Mouse (Mus musculus) CH12.LX (cell line): ENCODE measurements around the gene Kif19a. TPM values are rescaled to one million over a fixed set of nuclear protein-coding genes. Genes with fewer than 3 reads are reported as not detected.

Experiments
- DNase-seq: peaks from one replicate; pipeline ENCODE4 v3.0.0-alpha.2; 2013; ENCODE audit errors: extremely low read depth
- H3K27ac ChIP-seq: 2 replicates; pipeline ENCODE4 v1.5.1; 2012; ENCODE audit warnings: low read depth, mild to moderate bottlenecking, control low read depth, moderate library complexity; ENCODE audit not compliant: insufficient read depth
- H3K27me3 ChIP-seq: replicated peaks from 2 replicates; pipeline ENCODE3; 2012; ENCODE audit warnings: inconsistent platforms
- H3K36me3 ChIP-seq, 2 experiments: replicated peaks in 1 of 2; 2 replicates each; pipeline versions ENCODE3 to v1.6.1; 2012; ENCODE audit warnings: inconsistent platforms in 1 of 2, low read length in 1 of 2, mild to moderate bottlenecking in 1 of 2, mixed read lengths in 1 of 2, moderate library complexity in 1 of 2; ENCODE audit not compliant: control insufficient read depth in 1 of 2, insufficient read depth in 1 of 2
- H3K4me1 ChIP-seq, 2 experiments: 2 replicates each; pipeline ENCODE4 v1.6.1; 2012; ENCODE audit warnings: inconsistent platforms in 1 of 2, moderate library complexity in 1 of 2; ENCODE audit not compliant: insufficient read depth in 2 of 2, control insufficient read depth in 1 of 2
- H3K4me2 ChIP-seq: 2 replicates; pipeline ENCODE4 v1.6.1; 2012; ENCODE audit warnings: low read depth, mild to moderate bottlenecking, control low read depth; ENCODE audit not compliant: poor library complexity, insufficient read depth, severe bottlenecking
- H3K4me3 ChIP-seq, 3 experiments: fragments of 150-350 bp in 1 of 3; sonication (generic) in 1 of 3; replicated peaks in 1 of 3; 2 replicates each; pipeline versions ENCODE3 to v1.5.1; 2011 to 2012; ENCODE audit warnings: low read depth in 2 of 3, low read length in 2 of 3, mild to moderate bottlenecking in 2 of 3, moderate library complexity in 2 of 3, control low read depth in 1 of 3, improper control_type of control experiment in 1 of 3, inconsistent platforms in 1 of 3, mixed read lengths in 1 of 3; ENCODE audit not compliant: poor library complexity in 1 of 3
- H3K79me2 ChIP-seq: replicated peaks from 2 replicates; pipeline ENCODE4 v1.6.1; 2012; ENCODE audit warnings: mild to moderate bottlenecking, moderate library complexity; ENCODE audit not compliant: control insufficient read depth, poor library complexity, insufficient read depth, severe bottlenecking; ENCODE audit errors: extremely low read depth
- H3K9ac ChIP-seq: 2 replicates; pipeline ENCODE4 v1.6.1; 2012; ENCODE audit warnings: low read depth, mild to moderate bottlenecking, control low read depth, moderate library complexity; ENCODE audit not compliant: insufficient read depth
- H3K9me3 ChIP-seq: replicated peaks from 2 replicates; pipeline ENCODE3; 2012; ENCODE audit warnings: low read length, inconsistent platforms, mixed read lengths
- BHLHE40 ChIP-seq: IDR thresholded peaks from 2 replicates; pipeline ENCODE4 v1.6.1; 2011; ENCODE audit warnings: mild to moderate bottlenecking, low read depth, low read length, improper control_type of control experiment
- CHD2 ChIP-seq: IDR thresholded peaks from 2 replicates; pipeline ENCODE4 v1.6.1; 2011; ENCODE audit warnings: low read length, improper control_type of control experiment
- E2F4 ChIP-seq: IDR thresholded peaks from 2 replicates; pipeline ENCODE4 v1.6.1; 2011; ENCODE audit warnings: low read depth, low read length, improper control_type of control experiment; ENCODE audit not compliant: insufficient replicate concordance
- EP300 ChIP-seq: IDR thresholded peaks from 2 replicates; pipeline ENCODE4 v1.6.1; 2011; ENCODE audit warnings: low read length, improper control_type of control experiment
- ETS1 ChIP-seq: conservative IDR thresholded peaks from 2 replicates; pipeline ENCODE4 v1.6.1; 2012; ENCODE audit warnings: low read depth, mild to moderate bottlenecking, inconsistent platforms, low read length, improper control_type of control experiment, moderate library complexity
- JUN ChIP-seq: IDR thresholded peaks from 2 replicates; pipeline ENCODE4 v1.6.1; 2011; ENCODE audit warnings: low read depth, mild to moderate bottlenecking, low read length, improper control_type of control experiment, moderate library complexity; ENCODE audit not compliant: insufficient read depth
- MAZ ChIP-seq: IDR thresholded peaks from 2 replicates; pipeline ENCODE4 v1.6.1; 2012; ENCODE audit warnings: low read depth, mild to moderate bottlenecking, inconsistent platforms, low read length, improper control_type of control experiment, moderate library complexity
- MEF2A ChIP-seq: IDR thresholded peaks from 2 replicates; pipeline ENCODE4 v1.6.1; 2014; ENCODE audit warnings: low read depth, mild to moderate bottlenecking, inconsistent platforms, low read length, improper control_type of control experiment, borderline replicate concordance
- MXI1 ChIP-seq: IDR thresholded peaks from 2 replicates; pipeline ENCODE4 v1.6.1; 2011; ENCODE audit warnings: mild to moderate bottlenecking, low read depth, low read length, improper control_type of control experiment
- MYC ChIP-seq: IDR thresholded peaks from 2 replicates; pipeline ENCODE4 v1.6.1; 2011; ENCODE audit warnings: low read depth, mild to moderate bottlenecking, improper control_type of control experiment, low read length
- NELFE ChIP-seq: IDR thresholded peaks from 2 replicates; pipeline ENCODE4 v1.6.1; 2011; ENCODE audit warnings: low read depth, low read length, improper control_type of control experiment
- NRF1 ChIP-seq: IDR thresholded peaks from 2 replicates; pipeline ENCODE4 v1.6.1; 2014; ENCODE audit warnings: low read depth, mild to moderate bottlenecking, inconsistent platforms, low read length, improper control_type of control experiment, moderate library complexity
- PAX5 ChIP-seq: IDR thresholded peaks from 2 replicates; pipeline ENCODE4 v1.6.1; 2012; ENCODE audit warnings: low read length, inconsistent platforms, mixed read lengths
- POLR2A ChIP-seq: IDR thresholded peaks from 2 replicates; pipeline ENCODE4 v1.6.1; 2011; ENCODE audit warnings: low read depth, mild to moderate bottlenecking, improper control_type of control experiment, low read length
- SIN3A ChIP-seq: IDR thresholded peaks from 2 replicates; pipeline ENCODE4 v1.6.1; 2012; ENCODE audit warnings: low read length, improper control_type of control experiment, inconsistent platforms
- SMC3 ChIP-seq: IDR thresholded peaks from 2 replicates; pipeline ENCODE4 v1.6.1; 2011; ENCODE audit warnings: low read depth, low read length, improper control_type of control experiment
- TBP ChIP-seq: conservative IDR thresholded peaks from 2 replicates; pipeline ENCODE4 v1.6.1; 2011; ENCODE audit warnings: low read depth, low read length, improper control_type of control experiment
- TCF12 ChIP-seq: IDR thresholded peaks from 2 replicates; pipeline ENCODE4 v1.6.1; 2014; ENCODE audit warnings: low read depth, mild to moderate bottlenecking, inconsistent platforms, low read length, improper control_type of control experiment
- UBTF ChIP-seq: IDR thresholded peaks from 2 replicates; pipeline ENCODE4 v1.6.1; 2012; ENCODE audit warnings: low read depth, mild to moderate bottlenecking, inconsistent platforms, low read length, improper control_type of control experiment, moderate library complexity
- USF1 ChIP-seq: IDR thresholded peaks from 2 replicates; pipeline ENCODE4 v1.6.1; 2014; ENCODE audit warnings: low read depth, mild to moderate bottlenecking, inconsistent platforms, low read length, improper control_type of control experiment
- ZMIZ1 ChIP-seq: IDR thresholded peaks from 2 replicates; pipeline ENCODE4 v1.6.1; 2012; ENCODE audit warnings: low read depth, mild to moderate bottlenecking, inconsistent platforms, low read length, improper control_type of control experiment
- dilution Hi-C: fragments of 300-500 bp; cut with MboI; formaldehyde crosslinking; loops from 2 replicates; pipeline ENCODE4 v1.14.3; 2020; ENCODE audit warnings: low sequenced_read_pairs; ENCODE audit not compliant: extremely low pct_unique_long_range_greater_than_20kb, extremely low pct_ligation_motif_present
- in situ Hi-C: fragments of 300-500 bp; cut with MboI; formaldehyde crosslinking; loops from 3 replicates; pipeline ENCODE4 v1.14.3; 2019; ENCODE audit warnings: low sequenced_read_pairs, low pct_ligation_motif_present, low pct_unique_long_range_greater_than_20kb, mixed read lengths
- polyA plus RNA-seq: library from polyadenylated mRNA; unstranded; fragments of >175 nt; gene quantifications from 2 replicates; pipeline ENCODE4 v1.2.1, GENCODE M21; 2012; ENCODE audit warnings: low read depth; ENCODE audit not compliant: insufficient read length
- total RNA-seq, 2 experiments: library from RNA; depleted of rRNA; stranded (reverse); fragments of 300-350 nt in 1 of 2; fragments of >200 nt in 1 of 2; gene quantifications; 2 replicates each; pipeline ENCODE4 v1.2.3; 2012 to 2014

The Kif19a gene
- total and polyA plus RNA-seq, 3 experiments = 1.4 to 8.2 (median 1.9) TPM

- peaks cover 3% of the 10 kb centered on the region for H3K27me3 ChIP-seq
- no peak overlapping the region for H3K27ac ChIP-seq
- peak; percentile 71 for DNase-seq
- H3K36me3 ChIP-seq = no peaks in the 10 kb centered on the region
- peaks cover 3 to 37% of the 10 kb centered on the region in 2 experiments for H3K4me1 ChIP-seq
- dilution Hi-C loops = no loop called here
- no peak overlapping the region for H3K4me3 ChIP-seq
- TF ChIP-seq SMC3 (no peak), EP300 (0 out of 2 replicates have a peak, but pooled peaks have one; percentile 6), BHLHE40 (peak; percentile 35; the same call in 1 of the 2 replicates), CHD2 (peak; percentile 44; the same call in 1 of the 2 replicates), MEF2A (0 out of 2 replicates have a peak, but pooled peaks have one; percentile 25), ETS1 (peak; percentile 45; the same call in 1 of the 2 replicates), NELFE (no peak), TCF12 (peak; percentile 81)
- in situ Hi-C loops = no loop called here
- H3K9me3 ChIP-seq = no peaks in the 10 kb centered on the region
- no peak overlapping the region for H3K9ac ChIP-seq
- peak overlapping the region; percentile 23 for H3K4me2 ChIP-seq
- H3K79me2 ChIP-seq = no peaks in the 10 kb centered on the region
These were observed 17.5 kb upstream of the Kif19a start for GRCm38 (mm10) chr11:114747564-114748138.

- Histone ChIP-seq H3K4me1 (peaks cover under 1 to 14% of the 10 kb centered on the region in 2 experiments), H3K27me3 (peaks cover 80% of the 10 kb centered on the region), H3K36me3 (no peaks in the 10 kb centered on the region), H3K4me3 (no peak overlapping the region), H3K27ac (no peak overlapping the region), H3K9ac (no peak overlapping the region), H3K4me2 (no peak overlapping the region), H3K9me3 (no peaks in the 10 kb centered on the region), H3K79me2 (no peaks in the 10 kb centered on the region)
- TF ChIP-seq PAX5 (no peak), E2F4 (no peak), MXI1 (no peak), ZMIZ1 (no peak), SMC3 (no peak), TBP (no peak), ETS1 (no peak), JUN (no peak), UBTF (no peak), NRF1 (no peak), MEF2A (no peak), CHD2 (no peak), POLR2A (no peak), MYC (no peak), USF1 (no peak), MAZ (no peak), BHLHE40 (no peak), SIN3A (no peak)
- dilution Hi-C loops (no loop called here), in situ Hi-C loops (no loop called here)
- no peak for DNase-seq
These were observed 4.7 kb downstream of the Kif19a start for GRCm38 (mm10) chr11:114769911-114770310.
